Mouse (Mus musculus) myocyte (in vitro differentiated cells): Measurements from ENCODE around the gene Timp2.

Source experiments
- MYOG ChIP-seq, 3 experiments: IDR thresholded peaks; one replicate each; pipeline ENCODE4 v1.6.1; 2011; ENCODE audit warnings: control low read depth in 2 of 3, low read depth in 2 of 3, mild to moderate bottlenecking in 2 of 3; ENCODE audit not compliant: insufficient read length in 2 of 3, control insufficient read depth in 1 of 3, insufficient read depth in 1 of 3
- POLR2A ChIP-seq: IDR thresholded peaks from one replicate; pipeline ENCODE4 v1.6.1; 2011; ENCODE audit warnings: low read depth, mild to moderate bottlenecking, control low read depth, moderate library complexity; ENCODE audit not compliant: insufficient read length
- TCF12 ChIP-seq: IDR thresholded peaks from one replicate; pipeline ENCODE4 v1.6.1; 2011; ENCODE audit warnings: mild to moderate bottlenecking, control low read depth; ENCODE audit not compliant: poor library complexity, insufficient read depth, severe bottlenecking
- USF1 ChIP-seq: IDR thresholded peaks from one replicate; pipeline ENCODE4 v1.6.1; 2011; ENCODE audit warnings: low read depth, mild to moderate bottlenecking, control low read depth, moderate library complexity

DNA sequence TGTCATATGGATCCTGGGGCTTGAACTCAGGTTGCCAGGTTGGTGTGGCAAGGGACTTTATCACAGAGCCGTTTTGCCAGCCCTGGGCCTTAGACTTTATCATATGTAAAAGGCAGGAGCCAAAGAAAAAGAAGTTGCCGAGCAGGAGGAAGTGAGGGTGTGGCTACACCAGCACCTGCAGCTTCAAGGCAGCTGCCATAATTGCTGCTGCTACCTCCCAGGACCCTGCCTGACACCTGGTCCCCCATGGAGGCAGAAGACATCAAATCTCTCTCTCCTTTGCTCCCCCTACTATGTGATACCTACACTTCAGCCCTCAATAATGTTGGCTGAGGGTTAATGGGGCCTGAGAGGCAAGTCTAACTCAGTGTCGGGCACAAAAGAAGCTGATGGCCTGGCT is 7.1 kb downstream of the Timp2 start:
- TF ChIP-seq USF1 (no peak), POLR2A (no peak), TCF12 (no peak), MYOG (IDR thresholded peaks at IDR 0.05; ENCODE audit: control insufficient read depth in 1 of 3, insufficient read depth in 1 of 3, insufficient read length in 2 of 3, low read depth in 2 of 3) (no peak)
